Mouse (Mus musculus) heart, embryonic 11.5 days (tissue): ENCODE results near the gene Ifnlr1. TPM values are rescaled to one million over a fixed set of nuclear protein-coding genes. Genes with fewer than 3 reads are reported as not detected.

Source experiments
- ATAC-seq: fragments of 200-750 bp; cut with Nextera tagmentation; replicated peaks from 2 replicates; pipeline ENCODE4 v1.8.0; 2017; ENCODE audit warnings: moderate library complexity; ENCODE audit not compliant: insufficient number of reproducible peaks, low FRiP score, low TSS enrichment
- H3K27ac ChIP-seq: fragments of 300-500 bp; sonication (generic); 2 replicates; pipeline ENCODE4 v1.5.1; 2014; ENCODE audit warnings: mild to moderate bottlenecking, low read depth, low read length
- H3K27me3 ChIP-seq: fragments of 300-500 bp; sonication (generic); 2 replicates; pipeline ENCODE4 v1.6.1; 2014; ENCODE audit warnings: mild to moderate bottlenecking, low read length, mixed read lengths; ENCODE audit not compliant: control insufficient read depth, insufficient read depth
- H3K36me3 ChIP-seq: fragments of 300-500 bp; sonication (generic); 2 replicates; pipeline ENCODE4 v1.6.1; 2014; ENCODE audit warnings: mild to moderate bottlenecking, low read length, moderate library complexity, mixed read lengths; ENCODE audit not compliant: control insufficient read depth, insufficient read depth
- H3K4me1 ChIP-seq: fragments of 300-500 bp; sonication (generic); 2 replicates; pipeline ENCODE4 v1.6.1; 2014; ENCODE audit warnings: low read length; ENCODE audit not compliant: control insufficient read depth, insufficient read depth
- H3K4me2 ChIP-seq: fragments of 300-500 bp; sonication (generic); 2 replicates; pipeline ENCODE4 v1.6.1; 2014; ENCODE audit warnings: mild to moderate bottlenecking, moderate library complexity
- H3K4me3 ChIP-seq: fragments of 300-500 bp; sonication (generic); 2 replicates; pipeline ENCODE4 v1.5.1; 2014; ENCODE audit warnings: low read depth, low read length
- H3K9ac ChIP-seq: fragments of 300-500 bp; sonication (generic); 2 replicates; pipeline ENCODE4 v1.6.1; 2014; ENCODE audit warnings: mild to moderate bottlenecking, low read depth, low read length, moderate library complexity
- H3K9me3 ChIP-seq: fragments of 300-500 bp; sonication (generic); replicated peaks from 2 replicates; pipeline ENCODE4 v1.6.1; 2016; ENCODE audit warnings: low read length; ENCODE audit not compliant: control insufficient read depth
- WGBS: fragments of 180-500 bp; shearing (Covaris S2); extraction: QIAGEN DNeasy Blood & Tissue Kit; methylation state at CpG from one replicate; pipeline ENCODE4 v1.1.7; 2014; ENCODE audit not compliant: insufficient replicate concordance; 5-methylcytosine and 5-hydroxymethylcytosine counted together
- polyA plus RNA-seq: library from polyadenylated mRNA; unstranded; fragments of >200 nt; fragmentation: Nextera tagmentation; extraction: Ambion mirVana; gene quantifications from 2 replicates; pipeline ENCODE4 v1.2.1, GENCODE M21; 2014

The Ifnlr1 gene
- polyA plus RNA-seq, 1 experiment from 2014 or later, result 0.20 TPM

DNA sequence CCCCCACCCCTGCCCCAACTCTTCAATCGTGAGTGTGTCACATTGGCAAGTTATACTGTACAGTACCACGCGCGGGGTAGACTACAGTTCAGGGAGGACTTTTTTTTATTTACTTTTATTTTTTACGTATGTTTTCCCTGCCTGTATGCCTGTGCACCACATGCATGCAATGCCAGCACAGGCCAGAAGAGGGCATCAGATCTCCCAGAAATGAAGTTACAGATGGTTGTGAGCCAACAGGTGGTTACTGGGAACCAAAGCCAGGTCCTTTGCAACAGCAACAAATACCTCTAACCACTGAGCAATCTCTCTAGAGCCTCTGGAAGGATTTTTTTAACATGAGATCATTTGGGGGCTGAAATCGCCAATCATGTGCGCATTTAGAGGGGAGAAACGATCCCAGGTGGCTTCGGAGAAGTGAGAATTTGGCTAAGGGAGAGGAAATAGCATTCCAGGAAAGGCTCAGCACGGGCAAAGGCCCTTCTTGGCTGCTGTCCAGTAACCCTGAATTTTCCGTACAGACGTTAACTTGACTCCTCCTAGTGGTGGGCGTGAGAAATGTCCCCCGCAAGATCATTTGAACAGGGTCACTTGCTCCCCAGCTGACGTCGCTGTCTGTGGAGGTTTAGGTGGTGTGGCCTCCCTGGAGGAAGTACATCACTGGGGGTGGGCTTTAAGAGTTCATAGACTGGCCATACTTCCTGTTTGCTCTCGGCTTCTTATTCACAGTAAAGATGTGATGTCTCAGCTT, 36.6 kb downstream of the Ifnlr1 start:
- no peaks in the 10 kb centered on the region for H3K36me3 ChIP-seq
- 70% methylated on average over 17 of the region's 17 CpGs for WGBS
- H3K4me1 ChIP-seq, result peaks cover 7% of the 10 kb centered on the region; the same call in 1 of the 2 replicates
- H3K4me3 ChIP-seq, result no peak overlapping the region
- peaks cover 2% of the 10 kb centered on the region; the same call in 1 of the 2 replicates for H3K9me3 ChIP-seq
- H3K27ac ChIP-seq, result no peak overlapping the region
- no peak for ATAC-seq
- no peak overlapping the region for H3K9ac ChIP-seq
- no peak overlapping the region for H3K4me2 ChIP-seq
- no peaks in the 10 kb centered on the region for H3K27me3 ChIP-seq

DNA sequence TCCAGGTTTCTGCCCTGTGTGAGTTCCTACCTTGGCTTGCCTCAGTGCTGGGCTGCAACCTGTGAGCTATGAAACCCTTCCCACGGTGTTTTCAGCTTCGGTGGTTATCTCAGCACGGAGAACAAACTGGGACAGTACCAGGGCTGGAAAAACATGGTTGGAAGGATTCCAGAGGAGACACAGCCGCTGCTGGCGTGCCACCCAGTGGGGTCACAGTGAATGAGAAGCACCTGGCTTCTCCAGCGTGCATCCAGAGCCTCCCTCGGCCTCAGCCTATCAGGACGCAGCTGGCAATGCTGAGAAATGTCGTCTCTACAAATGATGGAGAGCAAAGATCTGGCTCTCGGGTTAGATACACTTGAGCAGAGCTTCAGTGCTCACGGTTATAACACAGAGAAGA, 40.3 kb downstream of the Ifnlr1 start:
- Histone ChIP-seq H3K4me2 (no peak overlapping the region), H3K9me3 (no peaks in the 10 kb centered on the region), H3K36me3 (no peaks in the 10 kb centered on the region), H3K27me3 (0 out of 2 replicates have a peak, but pooled peaks cover 10% of the 10 kb centered on the region), H3K27ac (no peak overlapping the region), H3K4me1 (peaks cover 11% of the 10 kb centered on the region), H3K4me3 (no peak overlapping the region), H3K9ac (no peak overlapping the region)
- no peak for ATAC-seq
- 64% methylated on average over 11 of the region's 11 CpGs for WGBS

DNA sequence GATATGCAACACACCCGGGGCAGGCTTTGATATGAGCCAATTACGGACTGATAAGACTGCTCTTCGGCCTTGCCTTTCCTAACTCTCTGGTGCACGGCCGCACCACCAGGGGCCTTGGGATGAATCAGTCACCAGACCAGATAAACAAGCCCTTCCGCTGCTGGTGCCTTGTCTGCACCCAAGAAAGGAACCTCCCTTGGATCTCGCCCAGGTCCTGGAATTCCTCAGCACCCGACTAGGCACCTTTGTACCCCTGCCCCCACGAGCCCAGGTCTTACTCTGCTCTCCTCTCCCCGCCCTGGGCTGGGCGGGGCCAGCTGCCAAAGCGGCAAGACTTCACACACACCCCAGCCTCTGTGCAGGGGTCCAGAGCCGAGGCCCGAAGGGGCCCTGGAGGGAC, 41.7 kb downstream of the Ifnlr1 start, which contains the start of gene Il22ra1:
Gene Il22ra1, plus strand, starts transcription at position 356 of the 400 bp plus-strand sequence.
- Histone ChIP-seq H3K4me1 (peaks cover 11% of the 10 kb centered on the region), H3K27ac (no peak within 1 kb of the TSS), H3K4me2 (peak within 1 kb of the TSS; percentile 57), H3K9ac (peak within 1 kb of the TSS; percentile 59), H3K9me3 (no peaks in the 10 kb centered on the region), H3K36me3 (no peaks in the 10 kb centered on the region), H3K27me3 (0 out of 2 replicates have a peak, but pooled peaks cover 10% of the 10 kb centered on the region), H3K4me3 (0 out of 2 replicates have a peak within 1 kb of the TSS, but pooled peaks have one; percentile 0)
- no peak for ATAC-seq
- 5% methylated on average over 14 of the region's 14 CpGs for WGBS

DNA sequence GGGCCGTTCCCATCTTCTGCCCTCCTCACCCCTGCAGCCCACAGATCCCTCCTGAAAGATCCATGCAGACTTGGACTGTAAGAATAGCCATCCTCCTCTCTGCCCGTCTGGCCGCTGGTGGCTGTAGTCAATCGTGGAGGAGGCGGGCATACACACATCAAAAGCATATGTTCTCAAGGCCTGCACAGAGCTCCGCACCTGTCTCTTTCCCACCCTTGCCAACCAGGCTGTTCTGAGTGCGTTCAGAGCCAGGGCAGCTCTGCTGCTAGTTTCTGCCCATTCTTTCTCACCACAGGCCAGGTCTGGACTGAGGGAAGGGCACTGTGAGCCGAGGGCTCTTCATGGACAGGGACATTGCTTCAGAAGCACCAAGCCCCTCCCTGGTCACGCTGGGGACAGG, 44.1 kb downstream of the Ifnlr1 start:
- no peak for ATAC-seq
- no peak overlapping the region for H3K4me2 ChIP-seq
- H3K9me3 ChIP-seq, result 0 out of 2 replicates have a peak, but pooled peaks cover 2% of the 10 kb centered on the region
- no peak overlapping the region for H3K4me3 ChIP-seq
- 0 out of 2 replicates have a peak, but pooled peaks cover 10% of the 10 kb centered on the region for H3K27me3 ChIP-seq
- no peaks in the 10 kb centered on the region for H3K36me3 ChIP-seq
- H3K9ac ChIP-seq, result no peak overlapping the region
- H3K4me1 ChIP-seq, result peaks cover 11% of the 10 kb centered on the region
- no peak overlapping the region for H3K27ac ChIP-seq
- WGBS, result 79% methylated on average over 9 of the region's 9 CpGs

DNA sequence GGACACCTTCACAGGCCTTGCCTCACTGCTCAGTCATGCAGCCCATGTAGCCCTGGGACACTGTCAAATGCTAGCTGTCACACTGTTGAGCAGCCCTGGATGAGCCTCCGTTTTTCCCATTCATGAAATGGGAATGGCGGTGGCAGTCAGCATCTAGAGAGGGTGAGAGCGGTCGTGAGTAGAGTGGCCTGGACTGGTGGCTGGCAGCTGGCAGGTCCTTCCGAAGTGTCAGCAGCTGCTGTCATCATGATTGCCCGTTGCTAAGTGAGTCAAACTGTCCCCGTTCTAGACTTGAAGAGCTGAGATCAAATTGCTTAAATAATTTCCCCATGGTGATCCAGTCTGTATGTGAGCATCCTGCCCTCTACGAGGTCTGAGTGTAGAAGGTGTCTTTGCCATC, 44.9 kb downstream of the Ifnlr1 start:
- Histone ChIP-seq H3K27me3 (0 out of 2 replicates have a peak, but pooled peaks cover 10% of the 10 kb centered on the region), H3K4me3 (no peak overlapping the region), H3K36me3 (no peaks in the 10 kb centered on the region), H3K9me3 (0 out of 2 replicates have a peak, but pooled peaks cover 2% of the 10 kb centered on the region), H3K4me1 (peaks cover 11% of the 10 kb centered on the region), H3K27ac (no peak overlapping the region), H3K9ac (no peak overlapping the region), H3K4me2 (no peak overlapping the region)
- WGBS, result 45% methylated on average over 8 of the region's 8 CpGs
- ATAC-seq, result no peak

DNA sequence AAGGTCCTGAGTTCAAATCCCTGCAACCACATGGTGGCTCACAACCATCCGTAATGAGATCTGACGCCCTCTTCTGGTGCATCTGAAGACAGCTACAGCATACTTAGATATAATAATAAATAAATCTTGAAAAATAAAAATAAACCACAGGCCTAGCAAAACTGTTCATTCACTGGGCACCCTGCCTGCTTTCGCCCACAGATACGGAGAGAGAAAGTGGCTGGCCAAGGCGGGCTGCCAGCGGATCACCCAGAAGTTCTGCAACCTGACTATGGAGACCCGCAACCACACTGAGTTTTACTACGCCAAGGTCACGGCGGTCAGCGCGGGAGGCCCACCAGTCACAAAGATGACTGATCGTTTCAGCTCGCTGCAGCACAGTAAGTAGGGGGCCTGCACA, 47.8 kb downstream of the Ifnlr1 start:
- 0 out of 2 replicates have a peak, but pooled peaks cover 2% of the 10 kb centered on the region for H3K9me3 ChIP-seq
- no peak for ATAC-seq
- H3K9ac ChIP-seq, result no peak overlapping the region
- WGBS, result 93% methylated on average over 14 of the region's 14 CpGs
- no peak overlapping the region for H3K4me2 ChIP-seq
- no peak overlapping the region for H3K4me3 ChIP-seq
- peaks cover 8% of the 10 kb centered on the region for H3K4me1 ChIP-seq
- no peak overlapping the region for H3K27ac ChIP-seq
- no peaks in the 10 kb centered on the region for H3K36me3 ChIP-seq
- 0 out of 2 replicates have a peak, but pooled peaks cover 3% of the 10 kb centered on the region for H3K27me3 ChIP-seq

DNA sequence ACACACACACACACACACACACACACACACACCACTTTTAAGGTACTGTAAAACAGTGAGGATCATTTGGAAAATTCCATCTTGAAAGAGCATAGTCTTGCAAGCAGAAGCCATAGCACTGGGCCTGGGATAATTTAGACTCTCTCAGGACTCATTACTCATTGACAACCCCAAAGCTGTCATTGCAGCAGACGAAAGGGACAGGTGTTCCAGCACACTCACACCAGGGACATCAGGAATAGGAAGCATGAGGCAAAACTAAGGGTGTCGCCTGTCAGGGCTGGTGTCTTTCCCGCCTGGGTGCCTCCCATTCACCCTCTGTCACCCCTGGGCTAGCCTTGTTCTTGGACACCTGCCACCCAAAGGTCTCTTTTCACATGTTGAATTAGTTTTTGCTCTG, 50.8 kb downstream of the Ifnlr1 start:
- no peak overlapping the region for H3K9ac ChIP-seq
- WGBS, result 73% methylated on average over 3 of the region's 3 CpGs
- no peak overlapping the region for H3K4me3 ChIP-seq
- no peak overlapping the region for H3K4me2 ChIP-seq
- no peak overlapping the region for H3K27ac ChIP-seq
- ATAC-seq, result no peak
- H3K27me3 ChIP-seq, result no peaks in the 10 kb centered on the region
- peaks cover 11% of the 10 kb centered on the region for H3K4me1 ChIP-seq
- 0 out of 2 replicates have a peak, but pooled peaks cover 2% of the 10 kb centered on the region for H3K9me3 ChIP-seq
- no peaks in the 10 kb centered on the region for H3K36me3 ChIP-seq

DNA sequence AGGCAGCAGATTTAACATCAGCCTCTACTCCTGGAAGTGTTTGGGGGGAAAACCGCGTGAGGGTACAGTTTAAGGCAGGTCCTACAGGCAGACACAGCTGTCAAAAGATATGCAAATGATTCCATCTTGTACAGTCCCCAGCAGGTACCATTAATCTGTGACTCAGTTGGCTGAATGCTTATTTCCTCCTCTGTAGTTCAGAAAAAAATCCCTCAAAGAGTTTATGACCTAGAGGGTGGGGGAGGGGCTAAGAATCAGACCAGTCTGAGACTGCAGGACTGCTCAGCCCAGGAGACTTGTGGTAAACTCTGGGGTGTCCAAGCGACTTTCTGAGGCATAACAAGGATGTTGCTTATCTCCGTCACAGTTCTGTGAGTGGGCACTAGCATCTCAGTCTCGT, 52.1 kb downstream of the Ifnlr1 start:
- Histone ChIP-seq H3K4me1 (peaks cover 11% of the 10 kb centered on the region), H3K27ac (no peak overlapping the region), H3K4me2 (no peak overlapping the region), H3K36me3 (no peaks in the 10 kb centered on the region), H3K9ac (no peak overlapping the region), H3K4me3 (no peak overlapping the region), H3K9me3 (0 out of 2 replicates have a peak, but pooled peaks cover 2% of the 10 kb centered on the region), H3K27me3 (no peaks in the 10 kb centered on the region)
- WGBS, result 44% methylated on average over 5 of the region's 5 CpGs
- ATAC-seq, result no peak
